Mouse (Mus musculus): ENCODE data around the gene Frmd6.

Frmd6 gene

GRCm38 (mm10) chr12:70907651-70908050 is 82.3 kb downstream of the Frmd6 start:
- no peak for DNase-seq

GRCm38 (mm10) chr12:70908076-70908475 is 82.8 kb downstream of the Frmd6 start:
- no peak for DNase-seq

DNA sequence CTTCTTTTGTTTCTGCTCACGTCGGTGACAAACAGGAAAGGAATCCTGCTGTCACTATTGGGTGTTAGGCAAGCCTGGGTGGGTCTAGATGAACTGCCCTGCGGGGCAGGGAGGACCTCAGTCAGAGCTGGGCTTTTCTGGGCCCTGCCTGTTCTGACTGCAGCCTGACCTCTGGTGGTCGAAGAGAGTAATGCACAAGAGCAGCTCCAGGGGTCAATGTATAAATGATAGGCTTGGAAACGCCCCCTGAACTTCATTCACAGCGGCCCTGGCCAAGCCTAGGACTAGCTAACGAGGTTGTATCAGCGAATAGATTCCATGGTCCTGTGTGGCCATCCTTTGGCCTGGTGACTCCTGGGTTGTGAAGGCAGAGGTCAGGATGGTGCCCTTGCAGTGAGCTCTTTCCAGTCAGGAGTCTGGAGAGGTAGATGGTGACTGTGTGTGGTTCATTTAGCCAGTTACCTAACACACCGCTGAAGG is 85.0 kb downstream of the Frmd6 start:
- DNase-seq: peak; percentile 82 to 83

DNA sequence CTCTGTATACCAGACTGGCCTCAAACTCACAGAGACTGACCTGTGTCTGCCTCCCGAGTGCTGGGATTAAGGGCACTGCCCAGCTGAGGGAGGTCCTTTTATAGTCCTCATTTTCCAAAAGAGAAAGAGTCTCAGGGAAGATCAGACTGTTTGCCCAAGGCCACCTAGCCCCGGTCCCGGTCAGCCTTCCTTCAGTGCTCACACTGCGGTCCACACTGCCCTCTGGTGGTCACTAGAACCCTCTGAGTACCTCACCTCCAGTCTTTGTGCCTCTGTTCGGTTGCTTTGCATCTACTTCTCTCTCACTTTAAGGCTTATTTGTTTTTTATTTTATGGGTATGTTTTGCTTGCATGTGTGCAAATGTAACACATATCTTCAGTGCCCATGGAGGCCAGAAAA is 85.7 kb downstream of the Frmd6 start:
- peak; percentile 80 to 81 for DNase-seq

DNA sequence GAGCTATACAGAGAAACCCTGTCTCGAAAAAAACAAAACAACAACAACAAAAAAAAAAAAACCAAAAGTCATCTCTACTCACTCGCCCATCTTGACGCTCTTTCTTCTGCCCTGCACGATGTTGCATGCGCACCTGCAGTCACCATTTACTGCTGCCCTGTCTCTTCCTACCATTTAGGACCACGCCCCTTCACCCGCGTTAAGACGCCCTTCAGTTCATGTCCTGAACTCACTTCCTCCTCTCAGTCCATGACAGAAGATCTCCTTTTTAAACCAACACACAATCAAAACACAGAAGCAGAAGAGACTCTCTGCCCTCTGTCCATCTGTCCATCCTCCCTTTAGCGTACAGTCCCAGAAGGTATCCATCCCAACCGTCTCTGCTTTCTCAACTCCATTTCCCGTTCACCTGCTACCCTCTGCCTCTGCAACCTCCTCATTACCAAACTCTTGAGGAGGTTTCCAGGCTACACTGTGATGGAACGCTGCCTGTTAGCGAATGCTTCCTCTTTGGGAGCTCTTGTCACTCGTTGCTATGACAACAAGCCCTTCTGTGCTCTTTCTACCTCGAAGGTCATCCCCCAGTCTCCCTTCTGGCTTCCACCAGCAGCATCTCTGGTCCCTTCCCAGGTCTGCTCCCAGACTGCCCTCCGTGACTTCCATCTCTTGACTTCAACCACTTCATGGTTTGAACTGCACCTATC is 86.5 kb downstream of the Frmd6 start:
- DNase-seq: peak; percentile 23 to 32

DNA sequence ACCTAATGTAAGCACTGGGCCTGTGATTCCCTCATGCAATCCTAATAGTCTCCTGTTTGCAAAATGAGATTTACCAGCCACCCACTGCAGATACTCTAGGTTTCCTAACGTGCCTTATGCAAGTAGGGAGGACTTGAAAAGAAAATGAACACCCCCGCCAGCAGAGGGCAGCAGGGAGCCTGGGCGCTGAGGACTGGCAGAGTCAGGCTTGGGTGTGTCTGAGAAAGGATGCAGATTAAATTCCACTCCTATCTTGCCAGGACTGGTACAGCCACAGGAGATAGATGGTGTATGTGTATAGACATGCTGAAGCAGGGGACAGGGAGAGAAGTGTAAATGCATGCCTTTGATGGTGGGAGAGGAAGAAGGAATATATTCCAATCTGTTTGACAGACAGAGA is 88.1 kb downstream of the Frmd6 start:
- DNase-seq: peak; percentile 90 to 91

DNA sequence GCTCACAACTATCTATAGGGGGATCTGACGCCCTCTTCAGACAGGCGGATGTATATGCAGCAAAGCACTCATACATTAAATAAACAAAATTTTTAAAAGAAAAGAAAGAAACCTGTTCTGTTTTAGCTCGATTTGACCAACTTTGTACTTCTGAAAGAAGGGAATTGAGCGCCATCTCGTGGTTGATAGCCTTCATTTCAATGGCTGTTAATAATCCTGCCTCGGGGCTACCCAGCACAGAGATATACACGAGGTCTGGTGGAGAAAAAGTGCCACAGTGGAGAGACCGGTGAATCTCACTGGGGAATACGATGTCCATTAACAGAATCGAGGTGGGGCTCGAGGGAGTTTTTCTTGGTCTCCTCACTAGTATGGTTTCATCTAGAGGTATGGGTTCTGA is 89.1 kb downstream of the Frmd6 start:
- DNase-seq: peak; percentile 59 to 62

- no peak for DNase-seq
These were observed 104.5 kb downstream of the Frmd6 start for GRCm38 (mm10) chr12:70929781-70930180.

DNA sequence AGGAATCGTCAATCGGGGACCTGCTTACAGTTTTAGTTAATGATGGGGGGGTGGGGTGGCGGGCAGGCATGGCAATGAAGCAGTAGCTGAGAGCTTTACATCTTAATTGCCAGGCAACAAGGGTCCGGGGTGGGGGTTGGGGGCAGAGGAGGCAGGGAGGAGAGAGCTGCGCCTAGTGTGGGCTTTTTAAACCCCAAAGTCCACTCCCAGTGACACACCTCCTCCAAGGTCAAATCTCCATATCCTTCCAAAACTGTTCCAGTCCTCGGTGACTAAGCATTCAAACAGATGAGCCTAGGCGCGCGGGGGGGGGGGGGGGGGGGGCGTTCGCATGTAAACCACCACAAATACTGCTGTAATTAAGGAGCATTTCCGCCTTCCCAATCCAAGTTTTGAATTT is 111.8 kb downstream of the Frmd6 start:
- DNase-seq: no peak

- DNase-seq: peak; percentile 97
These were observed 112.5 kb downstream of the Frmd6 start, which contains the start of gene Actr10 for GRCm38 (mm10) chr12:70937571-70938384. Gene Actr10 (plus strand): TSS chr12:70937857.

GRCm38 (mm10) chr12:70940806-70941205 is 115.5 kb downstream of the Frmd6 start:
- DNase-seq: no peak

- DNase-seq: no peak
These were observed 118.9 kb downstream of the Frmd6 start for GRCm38 (mm10) chr12:70944181-70944580.

DNA sequence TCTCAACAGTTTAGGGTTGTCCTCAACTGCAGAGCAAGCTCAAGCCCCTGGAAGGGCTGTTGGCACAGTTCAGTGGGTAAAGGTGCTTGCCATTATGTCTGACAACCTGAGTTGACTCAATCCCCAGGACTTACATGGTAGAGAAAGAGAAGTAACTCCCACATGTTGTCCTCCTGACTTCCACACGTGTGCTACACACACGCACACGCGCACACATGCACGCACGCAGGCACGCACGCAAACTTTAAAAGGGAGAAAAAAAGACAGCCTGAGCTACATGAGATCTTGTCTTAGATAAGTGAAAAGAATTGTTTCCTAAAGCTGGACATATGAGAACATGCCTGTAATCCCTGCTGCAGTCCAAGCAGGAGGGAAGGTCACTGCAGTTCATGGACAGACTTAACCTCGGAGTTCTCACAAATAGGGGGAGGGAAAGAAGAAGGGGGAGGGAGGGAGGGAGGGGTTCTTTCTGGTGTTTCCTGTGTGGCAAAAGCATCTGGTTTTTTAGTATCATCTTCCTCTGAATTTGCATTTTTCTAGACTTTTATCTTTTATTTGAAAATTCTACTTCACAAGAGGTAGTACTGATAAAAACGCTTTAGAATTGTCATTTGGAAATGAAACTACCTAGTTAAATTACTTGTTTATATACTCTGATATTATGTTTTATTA is 121.4 kb downstream of the Frmd6 start:
- DNase-seq: no peak
